Mouse (Mus musculus): ENCODE data around the gene Matn4. TPM values are rescaled to one million over a fixed set of nuclear protein-coding genes. Genes with fewer than 3 reads are reported as not detected.

Gene Matn4
- polyA plus RNA-seq, 1 experiment, result 0.52 TPM

DNA sequence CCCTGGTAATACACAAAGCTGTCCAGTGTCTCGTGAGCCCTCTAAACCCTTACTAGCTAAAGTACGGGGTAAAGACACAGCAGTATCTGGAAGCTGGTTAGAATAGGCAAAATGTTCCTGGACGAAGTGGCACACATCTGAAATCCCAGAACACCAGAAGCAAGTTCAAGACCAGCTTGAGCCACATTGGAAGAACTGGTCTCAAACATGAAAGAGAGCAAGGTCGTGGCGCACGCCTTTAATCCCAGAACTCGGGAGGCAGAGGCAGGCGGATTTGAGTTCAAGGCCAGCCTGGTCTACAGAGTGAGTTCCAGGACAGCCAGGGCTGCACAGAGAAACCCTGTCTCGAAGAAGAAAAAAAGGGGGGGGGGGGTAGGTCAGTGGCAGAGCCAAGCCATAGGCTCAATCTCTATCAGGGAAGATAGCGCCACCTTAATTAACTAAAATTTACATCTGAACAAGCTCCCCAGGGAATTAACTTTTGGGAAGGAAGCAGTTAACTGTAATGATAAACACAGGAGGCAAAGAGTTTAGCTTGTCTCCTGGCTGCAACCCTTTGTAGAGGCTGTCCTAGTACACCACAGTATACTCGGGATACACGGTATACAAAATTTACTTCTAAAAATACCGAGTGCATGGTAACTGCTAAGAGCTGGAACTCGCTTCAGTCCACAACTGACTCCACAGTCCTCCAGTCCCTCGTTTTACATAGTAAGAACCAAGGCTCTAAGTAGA lies 25.1 kb upstream of the Matn4 start:
- no peak overlapping the region for H3K4me3 ChIP-seq (ENCODE audit: insufficient read depth, low read depth, low read length)
- H3K27ac ChIP-seq (replicated peaks; ENCODE audit: low read depth, low read length), result no peak overlapping the region
- H3K4me1 ChIP-seq (ENCODE audit: control insufficient read depth, insufficient read depth, insufficient read length, low read length), result peaks cover 13% of the 10 kb centered on the region

DNA sequence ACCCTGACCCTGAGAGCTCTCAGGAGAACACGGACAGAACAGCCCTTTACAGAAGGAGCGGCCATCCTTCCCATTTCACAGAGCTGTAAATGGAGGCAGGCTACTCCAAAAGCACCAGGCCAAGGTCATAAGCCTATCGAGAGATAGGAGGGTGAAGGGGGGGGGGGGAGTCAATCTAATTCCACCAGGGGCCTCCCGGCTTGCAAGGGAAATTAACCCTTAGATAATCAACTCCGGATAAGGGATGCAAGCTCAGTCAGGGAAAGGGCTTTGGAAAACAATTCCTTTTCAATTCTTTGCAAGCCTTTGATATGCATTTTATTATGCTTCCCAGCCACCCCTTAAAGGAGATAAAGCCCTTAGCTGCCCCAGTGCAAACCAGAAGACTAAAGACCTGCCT lies 23.5 kb upstream of the Matn4 start:
- Histone ChIP-seq H3K4me1 (ENCODE audit: control insufficient read depth, insufficient read depth, insufficient read length, low read length) (peaks cover 8% of the 10 kb centered on the region), H3K27ac (replicated peaks; ENCODE audit: low read depth, low read length) (no peak overlapping the region), H3K4me3 (ENCODE audit: insufficient read depth, low read depth, low read length) (no peak overlapping the region)

DNA sequence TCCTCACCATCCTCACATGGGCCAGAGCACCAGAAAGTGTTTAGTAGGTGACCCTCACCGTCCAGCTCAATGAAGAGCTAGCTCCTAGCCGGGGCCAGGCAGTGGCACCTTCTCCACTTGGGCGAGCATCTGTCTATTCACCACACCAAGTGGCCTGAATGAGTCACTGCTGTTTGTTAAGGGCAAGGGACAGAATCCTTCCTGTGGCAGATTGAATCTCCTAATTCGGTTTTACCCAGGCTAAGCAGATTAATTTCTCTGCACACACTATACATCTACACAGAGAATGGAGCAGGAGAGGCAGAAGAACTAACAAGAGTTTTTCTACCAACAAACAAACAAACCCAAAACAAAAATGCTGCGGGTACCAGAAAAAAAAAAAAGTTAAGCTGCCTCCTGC lies 22.0 kb upstream of the Matn4 start:
- H3K4me1 ChIP-seq (ENCODE audit: control insufficient read depth, insufficient read depth, insufficient read length, low read length), result peaks cover 6% of the 10 kb centered on the region
- H3K4me3 ChIP-seq (ENCODE audit: insufficient read depth, low read depth, low read length), result no peak overlapping the region
- H3K27ac ChIP-seq (replicated peaks; ENCODE audit: low read depth, low read length), result no peak overlapping the region

DNA sequence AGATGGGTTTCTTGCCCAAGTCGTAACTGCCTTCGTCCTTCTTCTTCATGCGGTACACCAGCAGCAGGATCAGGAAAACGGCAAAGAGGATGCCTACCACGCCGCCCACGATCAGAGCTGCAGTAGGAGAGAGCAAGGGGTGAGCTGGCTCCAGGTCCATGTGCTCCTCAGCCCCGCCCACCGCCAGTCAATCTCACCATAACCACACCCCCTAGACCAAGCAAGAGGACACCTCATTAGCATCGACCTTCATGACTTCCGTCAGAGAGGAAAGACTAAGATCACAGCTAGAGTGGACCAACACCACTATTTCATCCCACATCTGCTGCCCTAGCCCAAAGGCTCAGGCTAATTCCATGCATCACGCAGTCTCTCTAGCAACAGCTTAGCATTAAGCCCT lies 21.2 kb upstream of the Matn4 start:
- no peak overlapping the region for H3K4me3 ChIP-seq (ENCODE audit: insufficient read depth, low read depth, low read length)
- peaks cover 6% of the 10 kb centered on the region; the same call in 1 of the 2 replicates for H3K4me1 ChIP-seq (ENCODE audit: control insufficient read depth, insufficient read depth, insufficient read length, low read length)
- H3K27ac ChIP-seq (replicated peaks; ENCODE audit: low read depth, low read length), result no peak overlapping the region

DNA sequence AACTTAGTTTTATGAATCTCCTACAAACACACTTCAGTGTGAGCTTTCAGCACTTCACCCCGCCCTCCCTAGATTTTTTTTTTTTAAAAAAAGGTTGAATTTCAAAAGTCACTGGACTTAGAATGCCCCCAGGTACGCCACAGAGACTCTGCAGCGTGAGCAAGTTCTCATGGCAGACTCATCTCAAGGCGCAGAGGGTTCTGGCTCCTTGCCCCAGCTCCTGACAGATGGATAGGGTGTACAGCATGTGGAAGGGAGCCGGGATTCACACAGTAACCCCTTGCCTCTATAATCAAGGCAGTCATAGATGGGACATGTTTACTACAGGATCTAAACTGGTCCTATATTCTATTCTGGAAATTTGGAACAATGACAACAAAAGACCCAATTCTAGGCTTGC lies 20.4 kb upstream of the Matn4 start:
- Histone ChIP-seq H3K4me1 (ENCODE audit: control insufficient read depth, insufficient read depth, insufficient read length, low read length) (peaks cover 6% of the 10 kb centered on the region; the same call in 1 of the 2 replicates), H3K4me3 (ENCODE audit: insufficient read depth, low read depth, low read length) (no peak overlapping the region), H3K27ac (replicated peaks; ENCODE audit: low read depth, low read length) (no peak overlapping the region)

DNA sequence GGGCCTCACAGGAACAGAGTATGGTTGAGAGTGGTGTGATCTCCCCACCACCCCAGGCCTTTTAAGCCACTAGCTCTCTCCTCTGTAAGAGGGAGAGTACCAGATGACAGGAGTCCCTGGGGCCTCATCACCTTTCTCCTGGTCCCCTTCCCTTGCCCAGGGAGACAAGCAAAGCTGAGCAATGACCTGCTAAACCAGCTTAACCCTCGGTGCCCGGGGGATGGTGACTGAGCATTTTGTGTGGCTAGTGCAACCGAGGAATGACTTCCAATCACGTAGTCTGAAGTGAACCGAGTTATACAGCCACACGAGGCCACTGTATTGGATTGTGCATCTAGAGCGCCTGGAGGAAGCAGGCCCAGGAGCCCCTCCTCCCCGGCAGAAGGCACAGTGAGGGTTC lies 19.4 kb upstream of the Matn4 start:
- no peak overlapping the region for H3K4me3 ChIP-seq (ENCODE audit: insufficient read depth, low read depth, low read length)
- peaks cover 6% of the 10 kb centered on the region; the same call in 1 of the 2 replicates for H3K4me1 ChIP-seq (ENCODE audit: control insufficient read depth, insufficient read depth, insufficient read length, low read length)
- peak overlapping the region; percentile 87 for H3K27ac ChIP-seq (replicated peaks; ENCODE audit: low read depth, low read length)

DNA sequence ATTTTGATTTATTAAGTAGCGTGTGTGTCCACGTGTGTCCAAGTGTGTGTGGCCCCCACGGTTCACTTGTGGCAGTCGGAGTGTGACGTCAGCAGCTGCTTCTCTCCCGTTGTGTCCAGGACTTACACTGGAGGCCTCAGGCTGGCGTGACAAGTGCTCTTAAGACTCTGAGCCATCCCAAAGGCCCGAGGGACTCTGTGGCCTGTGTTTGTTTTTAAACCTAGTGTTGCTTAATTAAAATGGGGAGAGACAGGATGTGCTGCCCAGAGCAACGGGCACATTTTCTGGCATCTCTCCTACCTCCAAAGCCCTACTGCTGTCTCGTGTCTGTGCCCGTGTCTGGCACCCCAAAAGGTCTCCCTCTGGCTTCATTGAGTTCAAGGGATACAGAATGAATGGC lies 18.5 kb upstream of the Matn4 start:
- H3K4me1 ChIP-seq (ENCODE audit: control insufficient read depth, insufficient read depth, insufficient read length, low read length), result peaks cover 6% of the 10 kb centered on the region
- H3K27ac ChIP-seq (replicated peaks; ENCODE audit: low read depth, low read length), result peak overlapping the region; percentile 95
- H3K4me3 ChIP-seq (ENCODE audit: insufficient read depth, low read depth, low read length), result no peak overlapping the region

DNA sequence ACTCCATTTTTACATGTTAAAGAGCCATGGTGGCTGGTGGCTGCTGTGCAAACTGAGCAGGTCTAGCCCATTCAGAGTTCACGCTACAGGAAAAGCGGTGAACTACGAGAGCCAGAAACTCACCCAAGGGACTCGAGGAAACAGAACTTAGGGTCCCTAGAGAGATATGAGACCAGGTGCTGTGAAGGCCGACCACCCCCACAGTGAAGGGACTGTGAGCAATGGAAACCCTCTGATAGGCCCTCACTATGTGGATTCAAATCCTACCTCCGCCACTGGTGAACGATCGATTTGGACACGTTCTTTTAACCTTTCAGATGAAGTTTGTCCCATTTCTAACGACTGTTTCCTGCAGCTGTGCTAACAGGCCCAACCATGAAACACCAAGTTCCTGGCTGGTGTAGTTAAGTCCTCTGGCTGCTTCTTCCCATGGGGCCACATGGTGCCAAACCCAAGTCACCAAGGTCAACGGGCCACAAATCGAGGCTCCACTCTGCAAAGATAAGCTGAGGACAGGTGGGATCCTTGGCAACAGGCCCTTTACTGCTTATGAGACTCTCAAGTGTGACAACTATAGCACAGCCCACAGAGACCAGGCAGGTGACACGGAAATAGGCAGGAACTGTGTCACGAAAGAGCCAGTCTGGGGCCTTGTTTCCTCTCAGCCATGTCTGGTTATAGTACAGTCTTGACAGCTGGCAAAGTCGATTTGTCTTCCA lies 17.9 kb upstream of the Matn4 start:
- peak overlapping the region; percentile 95 for H3K27ac ChIP-seq (replicated peaks; ENCODE audit: low read depth, low read length)
- no peak overlapping the region for H3K4me3 ChIP-seq (ENCODE audit: insufficient read depth, low read depth, low read length)
- H3K4me1 ChIP-seq (ENCODE audit: control insufficient read depth, insufficient read depth, insufficient read length, low read length), result peaks cover 6% of the 10 kb centered on the region

DNA sequence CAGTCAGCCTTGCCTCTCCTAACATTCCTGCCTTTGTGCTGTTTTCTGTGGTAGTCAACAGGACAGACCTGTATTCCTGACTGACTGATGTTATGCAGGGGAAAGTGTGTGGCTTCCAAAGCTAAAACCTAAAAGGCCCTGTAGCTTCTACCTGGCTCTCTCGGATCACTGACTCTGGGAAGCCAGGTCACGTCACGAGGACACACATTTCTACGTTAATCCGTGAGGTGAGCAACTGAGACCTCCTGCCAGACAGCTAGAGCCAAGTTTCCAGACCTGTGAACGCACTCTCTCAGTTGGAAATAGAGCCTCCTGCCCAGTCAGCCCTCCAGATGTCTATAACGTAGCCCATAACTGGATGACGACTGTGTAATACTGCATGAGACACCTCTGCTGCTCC lies 17.0 kb upstream of the Matn4 start:
- peaks cover 6% of the 10 kb centered on the region for H3K4me1 ChIP-seq (ENCODE audit: control insufficient read depth, insufficient read depth, insufficient read length, low read length)

DNA sequence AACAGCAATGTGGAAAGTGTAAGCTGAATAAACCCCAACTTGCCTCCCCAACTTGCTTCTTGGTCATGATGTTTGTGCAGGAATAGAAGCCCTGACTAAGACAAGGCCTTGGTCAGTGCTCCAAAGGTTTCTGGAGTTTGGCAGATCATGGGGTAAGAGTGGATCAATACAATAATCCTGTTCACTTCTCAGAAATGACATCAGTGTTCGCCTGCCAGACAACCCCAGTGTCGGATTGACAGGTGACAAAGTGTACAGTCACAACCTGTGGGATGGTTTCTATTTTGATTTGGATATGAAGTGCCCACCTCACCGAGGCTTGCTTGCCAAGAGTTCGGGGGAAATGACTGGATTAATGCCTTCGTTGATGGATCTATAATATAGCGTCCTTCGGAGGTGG lies 16.3 kb upstream of the Matn4 start:
- H3K4me1 ChIP-seq (ENCODE audit: control insufficient read depth, insufficient read depth, insufficient read length, low read length), result peaks cover 6% of the 10 kb centered on the region
- H3K27ac ChIP-seq (replicated peaks; ENCODE audit: low read depth, low read length), result peak overlapping the region; percentile 95; the same call in 1 of the 2 replicates
- no peak overlapping the region for H3K4me3 ChIP-seq (ENCODE audit: insufficient read depth, low read depth, low read length)

More for the DNA sequence above, 17.0 kb upstream of the Matn4 start:
- peak overlapping the region; percentile 95 for H3K27ac ChIP-seq (replicated peaks; ENCODE audit: low read depth, low read length)
- H3K4me3 ChIP-seq (ENCODE audit: insufficient read depth, low read depth, low read length), result no peak overlapping the region

DNA sequence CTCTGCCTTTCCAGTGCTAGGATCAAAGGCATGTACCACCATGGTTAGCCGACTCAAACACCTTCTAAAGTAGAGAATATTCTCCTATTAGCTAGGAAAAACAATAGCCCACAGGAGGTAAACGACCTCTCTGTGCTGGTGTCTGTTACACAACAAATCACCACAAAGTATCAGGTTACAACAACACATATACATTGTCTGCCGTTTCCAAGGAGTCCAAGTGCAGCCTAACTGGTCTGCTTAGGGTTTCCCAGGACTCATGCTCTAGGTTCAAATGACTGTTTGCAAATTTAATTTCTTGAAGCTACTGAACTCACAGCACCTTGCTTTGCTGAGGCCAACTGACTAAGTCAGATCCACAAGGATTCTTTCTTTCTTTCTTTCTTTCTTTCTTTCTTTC lies 14.5 kb upstream of the Matn4 start:
- Histone ChIP-seq H3K4me3 (ENCODE audit: insufficient read depth, low read depth, low read length) (no peak overlapping the region), H3K4me1 (ENCODE audit: control insufficient read depth, insufficient read depth, insufficient read length, low read length) (peaks cover 6% of the 10 kb centered on the region), H3K27ac (replicated peaks; ENCODE audit: low read depth, low read length) (no peak overlapping the region)

DNA sequence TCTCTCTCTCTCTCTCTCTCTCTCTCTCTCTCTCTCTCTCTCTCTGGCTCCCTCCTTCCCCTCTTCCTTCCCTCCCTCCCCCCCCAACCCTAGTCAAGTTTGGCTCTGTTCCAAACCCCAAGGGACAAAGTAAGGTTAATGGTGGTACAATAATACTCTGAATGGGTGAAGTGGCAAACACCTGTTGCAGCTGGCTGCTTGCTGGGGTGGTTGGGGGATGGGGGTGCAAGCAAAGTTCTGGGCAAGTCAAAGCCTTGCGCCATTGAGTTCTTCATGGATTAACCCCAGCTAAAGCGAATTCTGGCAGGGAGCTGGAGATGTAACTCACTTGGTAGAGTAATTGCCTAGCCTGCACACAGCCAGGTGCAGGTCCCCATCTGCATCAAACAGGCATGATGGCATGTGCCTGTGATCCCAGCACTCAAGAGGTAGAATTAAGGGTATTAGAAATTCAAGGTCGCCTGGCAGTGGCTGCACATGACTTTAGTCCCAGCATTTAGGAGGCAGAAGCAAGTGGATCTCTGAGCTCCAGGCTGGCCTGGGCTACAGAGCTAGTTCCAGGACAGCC lies 13.4 kb upstream of the Matn4 start:
- Histone ChIP-seq H3K27ac (replicated peaks; ENCODE audit: low read depth, low read length) (no peak overlapping the region), H3K4me1 (ENCODE audit: control insufficient read depth, insufficient read depth, insufficient read length, low read length) (peaks cover 2% of the 10 kb centered on the region), H3K4me3 (ENCODE audit: insufficient read depth, low read depth, low read length) (no peak overlapping the region)

DNA sequence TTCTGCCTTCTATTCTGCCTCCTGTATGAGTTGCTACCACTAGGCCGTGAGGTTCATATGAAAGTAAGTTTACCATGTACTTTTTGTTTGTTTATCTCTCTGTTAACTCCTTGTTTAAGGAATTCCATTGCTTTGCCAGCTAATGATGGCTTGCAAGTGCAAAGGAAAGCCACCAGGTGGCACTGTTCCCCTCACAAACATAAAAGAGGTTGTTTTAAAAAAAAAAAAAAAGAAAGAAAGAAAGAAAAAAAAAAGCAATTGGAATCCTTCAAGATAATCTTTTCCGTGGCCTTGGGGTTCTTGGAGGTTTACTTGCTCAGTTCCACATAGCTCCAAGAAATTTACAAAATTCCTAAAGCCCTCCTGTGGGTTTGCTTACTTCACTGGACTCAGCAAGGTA lies 12.2 kb upstream of the Matn4 start:
- Histone ChIP-seq H3K4me1 (ENCODE audit: control insufficient read depth, insufficient read depth, insufficient read length, low read length) (no peaks in the 10 kb centered on the region; the same call in 1 of the 2 replicates), H3K27ac (replicated peaks; ENCODE audit: low read depth, low read length) (no peak overlapping the region), H3K4me3 (ENCODE audit: insufficient read depth, low read depth, low read length) (no peak overlapping the region)

DNA sequence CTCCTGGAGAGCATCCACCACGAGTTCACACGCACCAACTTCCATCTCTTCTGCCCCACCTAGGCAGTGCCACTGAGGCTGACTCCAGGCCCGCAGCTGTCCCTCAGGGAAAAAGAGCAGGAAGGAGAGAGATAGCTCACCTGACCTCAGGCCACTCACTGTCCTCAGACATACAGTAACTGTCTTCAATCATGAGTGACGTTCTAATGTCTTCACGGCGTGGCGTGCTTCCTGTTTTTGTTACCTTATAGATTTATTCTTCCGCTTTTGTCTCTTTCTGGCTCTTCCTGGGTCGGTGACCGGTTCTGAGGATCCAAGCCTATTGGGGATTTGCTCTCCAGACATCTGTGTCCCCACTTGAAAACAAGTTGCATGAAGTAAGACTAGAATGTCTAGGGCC lies 9.6 kb upstream of the Matn4 start:
- H3K4me1 ChIP-seq (ENCODE audit: control insufficient read depth, insufficient read depth, insufficient read length, low read length), result no peaks in the 10 kb centered on the region; the same call in 1 of the 2 replicates
- no peak overlapping the region for H3K4me3 ChIP-seq (ENCODE audit: insufficient read depth, low read depth, low read length)
- H3K27ac ChIP-seq (replicated peaks; ENCODE audit: low read depth, low read length), result no peak overlapping the region

DNA sequence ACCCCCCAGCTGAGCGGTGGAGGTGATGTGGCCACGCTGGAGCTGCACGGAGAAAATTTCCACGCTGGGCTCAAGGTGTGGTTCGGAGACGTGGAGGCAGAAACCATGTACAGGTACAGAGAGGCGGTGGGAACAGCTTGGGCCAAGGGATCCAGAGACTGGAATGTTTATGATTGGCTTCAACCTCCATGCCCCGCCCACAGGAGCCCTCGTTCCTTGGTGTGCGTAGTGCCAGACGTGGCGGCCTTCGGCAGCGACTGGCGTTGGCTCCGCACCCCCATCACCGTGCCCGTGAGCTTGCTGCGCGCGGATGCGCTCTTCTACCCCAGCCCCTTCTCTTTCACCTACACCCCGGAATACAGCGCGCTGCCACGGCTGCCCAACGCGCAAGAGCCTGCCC lies 9.2 kb upstream of the Matn4 start:
- H3K4me3 ChIP-seq (ENCODE audit: insufficient read depth, low read depth, low read length), result no peak overlapping the region
- H3K4me1 ChIP-seq (ENCODE audit: control insufficient read depth, insufficient read depth, insufficient read length, low read length), result no peaks in the 10 kb centered on the region; the same call in 1 of the 2 replicates
- no peak overlapping the region for H3K27ac ChIP-seq (replicated peaks; ENCODE audit: low read depth, low read length)

Measured in brown adipose tissue, adult 24 weeks (tissue).